Comparison of ENCODE assay signal across 7 mouse cellular contexts in the genomic region with DNA sequence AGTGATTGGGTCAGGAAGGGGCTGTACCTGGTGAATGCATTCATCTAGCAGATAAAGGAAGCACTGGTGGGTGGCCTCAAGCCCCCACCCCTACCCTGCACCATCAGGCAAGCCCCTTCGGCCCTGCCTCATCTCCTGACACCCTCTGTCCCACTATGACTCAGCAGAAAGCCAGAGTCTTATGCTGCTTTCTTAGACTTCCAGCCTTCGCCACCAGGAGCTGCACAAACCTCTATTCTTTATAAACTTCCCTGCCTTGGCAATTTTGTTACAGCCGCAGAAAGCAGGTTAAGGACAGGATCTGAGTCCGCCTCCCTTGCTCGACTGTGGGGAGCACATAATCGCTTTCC. TPM values are rescaled to one million over a fixed set of nuclear protein-coding genes. Genes with fewer than 3 reads are reported as not detected.
A peak's percentile ranks its signal among the peaks of the same experiment; 100 is the strongest.
DNase-seq lines count a peak whose midpoint lies in the region; ATAC-seq and TF ChIP-seq lines count a peak whose summit lies in the region.

No protein-coding gene starts in this region.

- peaks cover 36% of the 10 kb centered on the region for H3K4me1 ChIP-seq in liver, embryonic 15.5 days (replicated peaks)

- H3K9ac ChIP-seq in liver, embryonic 15.5 days: no peak overlapping the region

- H3K4me3 ChIP-seq in layer of hippocampus, adult 2 months: no peak overlapping the region
- no peak overlapping the region for H3K4me3 ChIP-seq in liver, embryonic 15.5 days (replicated peaks)

- DNase-seq in layer of hippocampus, adult 2 months (ENCODE audit: low spot score in 2 of 2): no peak
- no peak for DNase-seq in layer of hippocampus, postnatal 14 days (ENCODE audit: low spot score in 2 of 2)
- DNase-seq in ES-CJ7 (ENCODE audit: low read depth, low spot score) (peak; percentile 83), adipocyte (ENCODE audit: low spot score) (peak; percentile 42)
- no peak for DNase-seq in embryo, embryonic 9.5 days (ENCODE audit: extremely low spot score)
- DNase-seq in thymus, postnatal 10 days (ENCODE audit: low spot score in 2 of 2): no peak

- no peaks in the 10 kb centered on the region for H3K9me3 ChIP-seq in liver, embryonic 15.5 days (replicated peaks)

- 62% methylated on average over 6 of the region's 6 CpGs for WGBS in liver, embryonic 15.5 days (ENCODE audit: insufficient replicate concordance)

- no peak for ATAC-seq in liver, embryonic 15.5 days (ENCODE audit: insufficient read depth)

- no peaks in the 10 kb centered on the region for H3K27me3 ChIP-seq in liver, embryonic 15.5 days

- H3K4me2 ChIP-seq in liver, embryonic 15.5 days: 0 out of 2 replicates have a peak overlapping the region, but pooled peaks have one; percentile 18

- 0 out of 2 replicates have a peak, but pooled peaks cover 8% of the 10 kb centered on the region for H3K36me3 ChIP-seq in liver, embryonic 15.5 days (replicated peaks)

- TF ChIP-seq CTCF in layer of hippocampus, adult 2 months (conservative IDR thresholded peaks at IDR 0.05): peak; percentile 37

- no peak overlapping the region for H3K27ac ChIP-seq in layer of hippocampus, adult 2 months
- 0 out of 2 replicates have a peak overlapping the region, but pooled peaks have one; percentile 15 for H3K27ac ChIP-seq in liver, embryonic 15.5 days (replicated peaks)

RNA-seq across cellular contexts. Expression of gene Tmprss6, which starts 18.0 kb away (rescaled TPM):
- 1 to 10 TPM; 1.9 to 3.0 TPM for total RNA-seq in layer of hippocampus, adult 2 months (2021)
- not detected for total RNA-seq in layer of hippocampus, postnatal 14 days (2021)
- 22.0 and 29.2 TPM in 2 replicates for polyA plus RNA-seq in liver, embryonic 15.5 days (2015; fragmentation: Nextera tagmentation; extraction: Ambion mirVana)

RNA-seq across cellular contexts. Expression of gene Kctd17, which starts 22.0 kb away (rescaled TPM):
- 100 to 1,000 TPM; 263 to 271 TPM for total RNA-seq in layer of hippocampus, adult 2 months (2021)
- 100 to 1,000 TPM; 254 to 262 TPM for total RNA-seq in layer of hippocampus, postnatal 14 days (2021)
- polyA plus RNA-seq in liver, embryonic 15.5 days (2015; fragmentation: Nextera tagmentation; extraction: Ambion mirVana): 4.5 and 4.6 TPM in 2 replicates

RNA-seq across cellular contexts. Expression of gene Mpst, which starts 44.2 kb away (rescaled TPM):
- 10 to 100 TPM; 29.5 to 31.8 TPM for total RNA-seq in layer of hippocampus, adult 2 months (2021)
- 10 to 100 TPM; 39.5 to 41.9 TPM for total RNA-seq in layer of hippocampus, postnatal 14 days (2021)
- 5.6 and 5.8 TPM in 2 replicates for polyA plus RNA-seq in liver, embryonic 15.5 days (2015; fragmentation: Nextera tagmentation; extraction: Ambion mirVana)

RNA-seq across cellular contexts. Expression of gene Il2rb, which starts 44.7 kb away (rescaled TPM):
- total RNA-seq in layer of hippocampus, adult 2 months (2021): under 1 TPM in 1 of 2 experiments, not detected in 1; 0.20 TPM
- under 1 TPM; 0.07 to 0.12 TPM for total RNA-seq in layer of hippocampus, postnatal 14 days (2021)
- polyA plus RNA-seq in liver, embryonic 15.5 days (2015; fragmentation: Nextera tagmentation; extraction: Ambion mirVana): 0.58 and 1.1 TPM in 2 replicates

RNA-seq across cellular contexts. Expression of gene Tst, which starts 44.7 kb away (rescaled TPM):
- total RNA-seq in layer of hippocampus, adult 2 months (2021): 10 to 100 TPM; 35.6 to 40.3 TPM
- total RNA-seq in layer of hippocampus, postnatal 14 days (2021): 10 to 100 TPM; 35.4 to 45.6 TPM
- polyA plus RNA-seq in liver, embryonic 15.5 days (2015; fragmentation: Nextera tagmentation; extraction: Ambion mirVana): 200 and 245 TPM in 2 replicates

Comparison
In these comparisons a context has a peak if more than half of its experiments do, and no peak if none do; other contexts are left out.
1. DNase-seq: peak in ES-CJ7 (single experiment) and adipocyte (single experiment); none in layer of hippocampus, adult 2 months (0 of 2), layer of hippocampus, postnatal 14 days (0 of 2), embryo, embryonic 9.5 days (single experiment) and thymus, postnatal 10 days (0 of 2).